Mouse (Mus musculus) mesoderm, embryonic 11.5 days (tissue): ENCODE measurements around the gene Inpp4b.
"Not testable (repeated sequence)": the region's sequence is repeated elsewhere in the genome, so short reads cannot be mapped to it uniquely, and the experiment has no call there.

ENCODE experiments used
- DNase-seq: peaks from one replicate; pipeline ENCODE4 v3.0.0-alpha.2; 2012; ENCODE audit warnings: low read depth, low spot score

Gene Inpp4b

GRCm38 (mm10) chr8:81985128-81985665 is 642.8 kb downstream of the Inpp4b start:
- peak; percentile 8 for DNase-seq

- no peak for DNase-seq
These were observed 650.6 kb downstream of the Inpp4b start for GRCm38 (mm10) chr8:81992966-81993365.

GRCm38 (mm10) chr8:81996239-81996638 is 653.9 kb downstream of the Inpp4b start:
- DNase-seq: no peak

- DNase-seq: no peak
These were observed 654.5 kb downstream of the Inpp4b start for GRCm38 (mm10) chr8:81996823-81997222.

GRCm38 (mm10) chr8:82004158-82004557 is 661.8 kb downstream of the Inpp4b start:
- peak; percentile 5 for DNase-seq

GRCm38 (mm10) chr8:82005466-82005865 is 663.1 kb downstream of the Inpp4b start:
- DNase-seq: no peak

- DNase-seq: no peak
These were observed 675.4 kb downstream of the Inpp4b start for GRCm38 (mm10) chr8:82017792-82018191.

GRCm38 (mm10) chr8:82027401-82027800 is 685.0 kb downstream of the Inpp4b start:
- no peak for DNase-seq

GRCm38 (mm10) chr8:82028896-82029295 is 686.5 kb downstream of the Inpp4b start:
- DNase-seq: no peak

- not testable (repeated sequence) for DNase-seq
These were observed 689.7 kb downstream of the Inpp4b start for GRCm38 (mm10) chr8:82032035-82032434.

- DNase-seq: no peak
These were observed 711.7 kb downstream of the Inpp4b start for GRCm38 (mm10) chr8:82054030-82054429.

- no peak for DNase-seq
These were observed 725.3 kb downstream of the Inpp4b start for GRCm38 (mm10) chr8:82067619-82068018.

- DNase-seq: no peak
These were observed 736.9 kb downstream of the Inpp4b start for GRCm38 (mm10) chr8:82079267-82079666.

GRCm38 (mm10) chr8:82086631-82087030 is 744.3 kb downstream of the Inpp4b start:
- not testable (repeated sequence) for DNase-seq

GRCm38 (mm10) chr8:82090901-82091300 is 748.5 kb downstream of the Inpp4b start:
- DNase-seq: no peak

- no peak for DNase-seq
These were observed 750.9 kb downstream of the Inpp4b start for GRCm38 (mm10) chr8:82093274-82093673.

GRCm38 (mm10) chr8:82104560-82104959 is 762.2 kb downstream of the Inpp4b start:
- DNase-seq: no peak

- DNase-seq: no peak
These were observed 763.8 kb downstream of the Inpp4b start for GRCm38 (mm10) chr8:82106131-82106530.

GRCm38 (mm10) chr8:82150272-82150671 is 807.9 kb downstream of the Inpp4b start:
- DNase-seq: no peak

GRCm38 (mm10) chr8:82157928-82158327 is 815.6 kb downstream of the Inpp4b start:
- no peak for DNase-seq
